Mouse (Mus musculus) lung, embryonic 15.5 days (tissue): Measurements from ENCODE around the gene Mta3. TPM values are rescaled to one million over a fixed set of nuclear protein-coding genes. Genes with fewer than 3 reads are reported as not detected.

Experiments used
- ATAC-seq: fragments of 200-750 bp; cut with Nextera tagmentation; 2 replicates; pipeline ENCODE4 v1.8.0; 2017; ENCODE audit warnings: moderate number of reproducible peaks, borderline replicate concordance; ENCODE audit not compliant: low FRiP score, low TSS enrichment; ENCODE audit errors: extremely low read depth
- H3K27ac ChIP-seq: fragments of 300-500 bp; sonication (generic); 2 replicates; pipeline ENCODE4 v1.5.1; 2015; ENCODE audit warnings: moderate library complexity, mild to moderate bottlenecking, inconsistent platforms
- H3K27me3 ChIP-seq: fragments of 300-500 bp; sonication (generic); 2 replicates; pipeline ENCODE4 v1.6.1; 2015; ENCODE audit warnings: inconsistent platforms
- H3K36me3 ChIP-seq: fragments of 300-500 bp; sonication (generic); 2 replicates; pipeline ENCODE4 v1.6.1; 2015; ENCODE audit warnings: inconsistent platforms
- H3K4me1 ChIP-seq: fragments of 300-500 bp; sonication (generic); 2 replicates; pipeline ENCODE4 v1.6.1; 2015; ENCODE audit warnings: inconsistent platforms
- H3K4me2 ChIP-seq: fragments of 300-500 bp; sonication (generic); 2 replicates; pipeline ENCODE4 v1.6.1; 2015; ENCODE audit warnings: inconsistent platforms, mild to moderate bottlenecking, moderate library complexity
- H3K4me3 ChIP-seq: fragments of 300-500 bp; sonication (generic); 2 replicates; pipeline ENCODE4 v1.5.1; 2015; ENCODE audit warnings: mild to moderate bottlenecking, inconsistent platforms
- H3K9ac ChIP-seq: fragments of 300-500 bp; sonication (generic); 2 replicates; pipeline ENCODE4 v1.6.1; 2015; ENCODE audit warnings: inconsistent platforms
- H3K9me3 ChIP-seq: fragments of 300-500 bp; sonication (generic); 2 replicates; pipeline ENCODE4 v1.6.1; 2016; ENCODE audit warnings: inconsistent platforms
- WGBS: fragments of 180-500 bp; shearing (Covaris S2); methylation state at CpG from one replicate; pipeline ENCODE4 v1.1.7; 2015; 5-methylcytosine and 5-hydroxymethylcytosine counted together
- polyA plus RNA-seq: library from polyadenylated mRNA; unstranded; fragments of >200 nt; fragmentation: Nextera tagmentation; extraction: Ambion mirVana; gene quantifications from 2 replicates; pipeline ENCODE4 v1.2.1, GENCODE M21; 2015

The Mta3 gene
- polyA plus RNA-seq, 1 experiment from 2014 or later: 51.5 TPM

DNA sequence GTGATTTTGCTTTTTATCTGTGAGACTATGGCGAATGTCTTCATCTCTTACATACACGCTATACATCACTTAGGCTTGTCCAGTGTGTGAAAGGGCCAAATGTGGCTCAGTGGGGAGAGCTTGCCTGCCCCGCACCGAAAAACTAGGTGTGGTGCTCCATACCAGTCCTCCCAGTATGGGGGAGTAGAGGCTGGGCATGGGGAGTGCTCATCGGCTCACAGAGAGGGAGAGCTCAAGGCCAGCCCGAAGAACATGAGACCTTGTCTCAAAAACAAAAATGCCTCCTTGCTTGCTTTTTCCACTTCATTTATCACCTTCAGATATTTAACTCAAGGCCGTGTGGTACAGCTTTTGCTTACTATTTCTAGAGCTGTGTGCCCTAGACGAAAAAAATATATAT lies 4.7 kb downstream of the Mta3 start:
- WGBS: 71% methylated on average over 8 of the region's 8 CpGs
- Histone ChIP-seq H3K4me1 (peaks cover 16% of the 10 kb centered on the region), H3K27ac (no peak overlapping the region), H3K27me3 (no peaks in the 10 kb centered on the region), H3K4me3 (no peak overlapping the region), H3K4me2 (no peak overlapping the region), H3K9me3 (no peaks in the 10 kb centered on the region), H3K36me3 (peaks cover 11% of the 10 kb centered on the region), H3K9ac (no peak overlapping the region)
- no peak for ATAC-seq

DNA sequence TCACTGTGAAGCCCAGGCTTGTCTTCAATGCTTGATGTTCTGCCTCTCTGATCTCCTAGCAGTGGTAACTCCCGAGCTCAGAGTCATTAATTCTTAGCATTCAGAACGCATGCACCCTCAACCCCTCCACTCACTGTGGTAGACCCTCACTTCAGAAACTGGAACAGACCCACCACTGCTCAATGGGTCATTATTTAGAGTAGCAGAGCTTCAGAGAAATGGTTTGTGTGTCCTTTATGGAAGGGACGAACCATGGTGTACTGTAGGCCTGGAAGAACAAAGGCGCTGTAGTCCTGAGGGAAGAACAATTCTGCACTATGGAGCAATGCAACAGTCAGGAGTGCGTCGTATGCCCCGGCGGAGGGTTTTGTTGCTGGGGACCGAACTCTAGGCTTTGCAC lies 6.4 kb downstream of the Mta3 start:
- peaks cover 28% of the 10 kb centered on the region for H3K36me3 ChIP-seq
- no peak overlapping the region for H3K4me2 ChIP-seq
- 93% methylated on average over 9 of the region's 9 CpGs for WGBS
- no peaks in the 10 kb centered on the region for H3K9me3 ChIP-seq
- no peaks in the 10 kb centered on the region for H3K27me3 ChIP-seq
- H3K27ac ChIP-seq: no peak overlapping the region
- H3K9ac ChIP-seq: no peak overlapping the region
- H3K4me3 ChIP-seq: no peak overlapping the region
- peaks cover 8% of the 10 kb centered on the region for H3K4me1 ChIP-seq
- ATAC-seq: no peak

DNA sequence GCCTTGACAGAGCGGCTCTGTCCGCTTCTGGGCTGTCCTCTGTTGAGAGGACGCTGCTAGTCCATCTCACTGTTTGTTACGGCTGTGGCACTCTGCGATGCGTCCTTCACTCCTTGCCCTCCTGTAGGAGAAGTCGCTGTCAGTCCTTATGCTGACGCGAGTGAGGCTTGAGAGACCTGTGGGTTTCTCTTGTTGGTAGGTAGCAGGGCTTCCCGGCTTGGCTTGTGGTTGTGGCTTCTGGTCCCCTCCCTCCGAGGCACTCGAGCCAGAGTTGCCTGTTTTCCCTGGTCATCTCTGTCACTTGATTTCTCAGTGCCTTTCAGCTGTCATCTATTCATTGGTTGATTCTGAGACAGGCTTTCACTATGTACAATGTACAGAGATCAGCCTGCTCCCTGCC lies 14.5 kb downstream of the Mta3 start:
- ATAC-seq: no peak
- no peak overlapping the region for H3K9ac ChIP-seq
- no peak overlapping the region for H3K4me3 ChIP-seq
- 80% methylated on average over 12 of the region's 12 CpGs for WGBS
- H3K27me3 ChIP-seq: no peaks in the 10 kb centered on the region
- no peaks in the 10 kb centered on the region for H3K4me1 ChIP-seq
- H3K4me2 ChIP-seq: no peak overlapping the region
- H3K9me3 ChIP-seq: no peaks in the 10 kb centered on the region
- no peak overlapping the region for H3K27ac ChIP-seq
- H3K36me3 ChIP-seq: peaks cover 24% of the 10 kb centered on the region

DNA sequence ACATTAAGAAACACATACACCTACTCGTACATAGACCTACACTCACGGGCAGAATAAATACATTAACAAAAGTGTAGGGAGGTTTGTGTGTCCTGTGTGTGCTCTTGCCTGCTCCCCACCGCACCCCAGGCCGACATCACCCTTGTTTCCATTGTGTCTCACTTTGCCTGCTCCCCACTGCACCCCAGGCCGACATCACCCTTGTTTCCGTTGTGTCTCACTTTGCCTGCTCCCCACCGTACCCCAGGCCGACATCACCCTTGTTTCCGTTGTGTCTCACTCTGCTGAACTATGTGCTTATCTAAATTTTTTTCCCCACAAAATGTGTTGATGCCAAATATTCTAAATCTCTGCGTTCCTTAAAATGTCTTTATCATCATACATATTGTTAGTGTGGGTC lies 15.2 kb downstream of the Mta3 start:
- no peaks in the 10 kb centered on the region for H3K4me1 ChIP-seq
- no peaks in the 10 kb centered on the region for H3K27me3 ChIP-seq
- no peak overlapping the region for H3K9ac ChIP-seq
- H3K4me2 ChIP-seq: no peak overlapping the region
- no peak overlapping the region for H3K27ac ChIP-seq
- H3K9me3 ChIP-seq: no peaks in the 10 kb centered on the region
- 86% methylated on average over 10 of the region's 10 CpGs for WGBS
- H3K36me3 ChIP-seq: peaks cover 17% of the 10 kb centered on the region
- H3K4me3 ChIP-seq: no peak overlapping the region
- no peak for ATAC-seq

GRCm38 (mm10) chr17:83723064-83723463 lies 17.1 kb downstream of the Mta3 start:
- H3K27me3 ChIP-seq: no peaks in the 10 kb centered on the region
- 74% methylated on average over 9 of the region's 9 CpGs for WGBS
- no peak overlapping the region for H3K4me2 ChIP-seq
- H3K27ac ChIP-seq: no peak overlapping the region
- H3K9ac ChIP-seq: no peak overlapping the region
- no peak overlapping the region for H3K4me3 ChIP-seq
- ATAC-seq: no peak
- no peaks in the 10 kb centered on the region for H3K4me1 ChIP-seq
- no peaks in the 10 kb centered on the region for H3K36me3 ChIP-seq
- no peaks in the 10 kb centered on the region for H3K9me3 ChIP-seq

GRCm38 (mm10) chr17:83726496-83726895 lies 20.5 kb downstream of the Mta3 start:
- no peaks in the 10 kb centered on the region for H3K36me3 ChIP-seq
- H3K4me3 ChIP-seq: no peak overlapping the region
- no peak for ATAC-seq
- no peak overlapping the region for H3K27ac ChIP-seq
- H3K9me3 ChIP-seq: no peaks in the 10 kb centered on the region
- no peaks in the 10 kb centered on the region for H3K4me1 ChIP-seq
- H3K4me2 ChIP-seq: no peak overlapping the region
- H3K27me3 ChIP-seq: no peaks in the 10 kb centered on the region
- H3K9ac ChIP-seq: no peak overlapping the region
- WGBS: 84% methylated on average over 11 of the region's 11 CpGs

DNA sequence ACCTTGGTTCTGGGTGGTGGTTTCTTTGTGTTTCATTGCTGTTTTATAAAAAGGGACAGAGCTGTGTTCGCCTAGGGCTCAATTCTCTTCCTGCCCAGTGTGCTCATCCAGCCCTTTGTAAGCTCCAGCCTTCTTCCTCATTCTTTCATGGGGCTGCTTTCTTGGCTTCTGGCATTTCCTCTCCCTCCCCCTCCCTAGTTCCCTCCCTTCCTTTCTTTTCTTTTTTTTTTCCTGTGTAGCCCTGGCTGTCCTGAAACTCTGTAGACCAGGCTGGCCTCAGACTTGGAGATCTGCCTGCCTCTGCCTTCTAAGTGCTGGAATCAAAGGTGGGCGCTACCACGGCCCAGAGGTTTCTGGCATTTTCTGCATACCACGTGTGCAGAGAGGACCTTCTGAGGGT lies 21.7 kb downstream of the Mta3 start:
- no peak for ATAC-seq
- H3K4me2 ChIP-seq: no peak overlapping the region
- H3K4me3 ChIP-seq: no peak overlapping the region
- H3K9me3 ChIP-seq: no peaks in the 10 kb centered on the region
- no peak overlapping the region for H3K27ac ChIP-seq
- no peak overlapping the region for H3K9ac ChIP-seq
- H3K27me3 ChIP-seq: no peaks in the 10 kb centered on the region
- H3K36me3 ChIP-seq: no peaks in the 10 kb centered on the region
- no peaks in the 10 kb centered on the region for H3K4me1 ChIP-seq
- 89% methylated on average over 4 of the region's 4 CpGs for WGBS

- no peaks in the 10 kb centered on the region for H3K27me3 ChIP-seq
- H3K4me1 ChIP-seq: no peaks in the 10 kb centered on the region
- no peaks in the 10 kb centered on the region for H3K9me3 ChIP-seq
- H3K4me2 ChIP-seq: no peak overlapping the region
- no peaks in the 10 kb centered on the region for H3K36me3 ChIP-seq
- no peak for ATAC-seq
- H3K9ac ChIP-seq: no peak overlapping the region
- WGBS: 94% methylated on average over 9 of the region's 9 CpGs
- H3K4me3 ChIP-seq: no peak overlapping the region
- no peak overlapping the region for H3K27ac ChIP-seq
These were observed 23.1 kb downstream of the Mta3 start for GRCm38 (mm10) chr17:83729029-83729428.

GRCm38 (mm10) chr17:83730123-83730522 lies 24.2 kb downstream of the Mta3 start:
- 89% methylated on average over 6 of the region's 6 CpGs for WGBS
- H3K27me3 ChIP-seq: no peaks in the 10 kb centered on the region
- no peak overlapping the region for H3K27ac ChIP-seq
- no peak overlapping the region for H3K4me3 ChIP-seq
- H3K9me3 ChIP-seq: no peaks in the 10 kb centered on the region
- no peak overlapping the region for H3K4me2 ChIP-seq
- H3K9ac ChIP-seq: no peak overlapping the region
- no peak for ATAC-seq
- no peaks in the 10 kb centered on the region for H3K36me3 ChIP-seq
- H3K4me1 ChIP-seq: no peaks in the 10 kb centered on the region

DNA sequence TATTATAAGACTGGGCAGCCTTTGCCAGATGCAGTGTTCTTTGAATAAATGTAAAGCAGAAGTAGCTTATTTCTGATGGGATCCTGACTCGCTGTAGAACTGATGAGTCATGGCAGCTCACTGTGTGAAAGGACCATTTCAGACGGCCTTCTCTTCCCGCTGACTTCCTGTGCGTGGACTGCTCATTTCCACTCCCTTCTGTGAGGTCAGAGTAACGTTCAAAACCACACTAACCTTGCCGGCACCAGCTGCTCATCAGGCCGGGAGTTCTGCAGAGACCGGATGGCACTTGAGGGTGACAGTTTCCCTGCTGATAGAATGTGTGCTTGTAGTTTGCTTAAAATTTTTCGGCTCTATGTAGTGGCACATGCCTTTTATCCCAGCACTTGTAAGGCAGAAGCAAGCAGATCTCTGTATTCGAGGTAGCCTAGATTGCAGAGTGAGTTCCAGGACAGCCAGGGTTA lies 26.2 kb downstream of the Mta3 start:
- no peak for ATAC-seq
- H3K9ac ChIP-seq: no peak overlapping the region
- no peaks in the 10 kb centered on the region for H3K27me3 ChIP-seq
- no peak overlapping the region for H3K4me3 ChIP-seq
- no peak overlapping the region; the same call in 1 of the 2 replicates for H3K4me2 ChIP-seq
- H3K4me1 ChIP-seq: no peaks in the 10 kb centered on the region
- WGBS: 43% methylated on average over 10 of the region's 10 CpGs
- 0 out of 2 replicates have a peak overlapping the region, but pooled peaks have one; percentile 17 for H3K27ac ChIP-seq
- H3K9me3 ChIP-seq: no peaks in the 10 kb centered on the region
- no peaks in the 10 kb centered on the region for H3K36me3 ChIP-seq

DNA sequence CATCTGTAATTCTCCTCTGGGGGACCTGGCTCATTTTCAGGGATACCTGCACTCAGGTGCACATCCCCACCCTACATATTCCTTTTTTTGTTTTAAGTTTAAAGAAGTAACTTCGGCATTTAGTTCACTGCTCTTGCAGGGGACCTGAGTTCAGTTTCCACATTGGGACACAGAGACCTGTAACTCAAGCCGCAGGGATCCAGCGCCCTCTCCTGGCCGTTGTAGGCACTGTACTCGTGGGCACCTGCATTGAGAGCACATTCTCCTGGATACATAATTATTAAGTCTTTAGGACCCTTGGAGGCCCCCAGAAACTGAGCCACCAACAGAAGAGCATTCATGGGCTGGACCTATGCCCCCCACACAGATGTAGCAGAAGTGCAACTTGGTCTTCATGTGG lies 26.8 kb downstream of the Mta3 start:
- H3K4me2 ChIP-seq: no peak overlapping the region
- 33% methylated on average over 5 of the region's 5 CpGs for WGBS
- no peaks in the 10 kb centered on the region for H3K27me3 ChIP-seq
- no peak for ATAC-seq
- no peak overlapping the region for H3K4me3 ChIP-seq
- H3K27ac ChIP-seq: no peak overlapping the region
- H3K9ac ChIP-seq: no peak overlapping the region
- H3K36me3 ChIP-seq: no peaks in the 10 kb centered on the region
- H3K9me3 ChIP-seq: no peaks in the 10 kb centered on the region
- H3K4me1 ChIP-seq: no peaks in the 10 kb centered on the region

DNA sequence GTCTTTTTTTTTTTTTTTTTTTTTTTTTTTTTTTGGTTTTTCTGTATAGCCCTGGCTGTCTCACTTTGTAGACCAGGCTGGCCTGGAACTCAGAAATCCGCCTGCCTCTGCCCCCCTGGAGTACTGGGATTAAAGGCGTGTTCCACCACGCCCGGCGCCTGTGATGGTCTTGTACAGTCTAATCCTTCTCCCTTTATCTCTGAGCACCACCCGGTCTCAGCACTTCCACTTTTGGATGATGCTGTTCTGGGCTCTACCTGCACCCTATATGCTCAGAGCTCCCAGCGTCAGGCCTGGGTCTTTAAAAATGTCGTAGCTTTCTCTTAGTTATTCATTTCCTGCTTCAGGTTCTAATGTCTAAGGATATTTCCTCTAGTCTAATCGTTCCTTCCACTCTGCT lies 30.7 kb downstream of the Mta3 start:
- H3K27ac ChIP-seq: no peak overlapping the region
- H3K9ac ChIP-seq: no peak overlapping the region
- peaks cover 8% of the 10 kb centered on the region; the same call in 1 of the 2 replicates for H3K36me3 ChIP-seq
- H3K27me3 ChIP-seq: no peaks in the 10 kb centered on the region
- no peak for ATAC-seq
- no peak overlapping the region for H3K4me2 ChIP-seq
- no peaks in the 10 kb centered on the region for H3K4me1 ChIP-seq
- 91% methylated on average over 9 of the region's 9 CpGs for WGBS
- no peaks in the 10 kb centered on the region for H3K9me3 ChIP-seq
- H3K4me3 ChIP-seq: no peak overlapping the region

- Histone ChIP-seq H3K9me3 (no peaks in the 10 kb centered on the region), H3K9ac (no peak overlapping the region), H3K27ac (no peak overlapping the region), H3K36me3 (peaks cover 8% of the 10 kb centered on the region; the same call in 1 of the 2 replicates), H3K27me3 (no peaks in the 10 kb centered on the region), H3K4me1 (no peaks in the 10 kb centered on the region), H3K4me2 (no peak overlapping the region), H3K4me3 (no peak overlapping the region)
- 83% methylated on average over 8 of the region's 8 CpGs for WGBS
- ATAC-seq: no peak
These were observed 31.8 kb downstream of the Mta3 start for GRCm38 (mm10) chr17:83737775-83738174.
